Mouse (Mus musculus): ENCODE measurements around the gene A930017K11Rik.

Gene A930017K11Rik

GRCm38 (mm10) chr17:25922120-25922519, 30.2 kb downstream of the A930017K11Rik start:
- DNase-seq = no peak

GRCm38 (mm10) chr17:25919786-25920642, 32.4 kb downstream of the A930017K11Rik start:
- peak; percentile 100 for DNase-seq

GRCm38 (mm10) chr17:25919144-25919785, 33.1 kb downstream of the A930017K11Rik start, which contains the start of gene Rab40c:
Gene Rab40c (minus strand): TSS chr17:25919727.
- DNase-seq = peak; percentile 60 to 69

GRCm38 (mm10) chr17:25918037-25918750, 34.2 kb downstream of the A930017K11Rik start:
- DNase-seq = no peak

GRCm38 (mm10) chr17:25916931-25917647, 35.3 kb downstream of the A930017K11Rik start:
- DNase-seq = no peak

DNA sequence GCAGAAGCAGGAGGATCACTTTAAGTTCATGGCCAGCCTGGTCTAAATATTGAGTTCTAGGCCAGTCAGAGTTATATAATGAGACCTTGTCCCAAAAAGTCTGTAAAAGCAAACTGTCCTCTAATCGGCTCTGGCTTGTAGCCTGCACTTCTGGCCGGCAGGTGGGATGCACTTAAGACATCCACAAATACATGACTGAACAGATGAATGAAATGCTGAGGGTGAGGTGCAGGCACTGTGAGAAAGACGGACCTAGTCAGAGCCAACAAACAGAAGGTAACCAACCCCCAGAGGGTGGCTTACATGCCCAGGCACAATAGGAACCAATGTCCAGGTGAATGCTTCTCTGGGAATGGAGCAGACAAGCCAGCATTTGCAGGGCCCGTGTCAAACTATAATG, 38.1 kb downstream of the A930017K11Rik start:
- no peak for DNase-seq

DNA sequence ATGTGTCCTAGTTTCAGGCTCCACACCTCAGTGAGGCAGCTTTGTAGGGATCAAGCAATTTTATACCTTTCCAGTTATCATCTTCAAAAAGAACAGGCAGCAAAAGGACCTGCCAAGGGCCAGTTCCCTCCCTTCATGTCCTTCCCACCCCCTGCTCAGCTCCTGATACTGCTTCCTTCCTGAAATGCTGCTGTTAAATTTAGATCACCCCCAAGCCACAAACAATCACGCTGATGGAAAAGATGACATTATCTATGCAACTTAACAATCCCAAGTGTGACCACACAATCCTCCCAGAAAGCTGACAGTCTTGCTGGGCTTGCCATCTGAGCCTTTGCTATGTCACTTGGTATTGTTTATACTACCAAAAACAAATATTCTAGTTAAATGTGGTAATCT, 38.5 kb downstream of the A930017K11Rik start:
- DNase-seq = peak in 1 of 2 experiments; percentile 10

DNA sequence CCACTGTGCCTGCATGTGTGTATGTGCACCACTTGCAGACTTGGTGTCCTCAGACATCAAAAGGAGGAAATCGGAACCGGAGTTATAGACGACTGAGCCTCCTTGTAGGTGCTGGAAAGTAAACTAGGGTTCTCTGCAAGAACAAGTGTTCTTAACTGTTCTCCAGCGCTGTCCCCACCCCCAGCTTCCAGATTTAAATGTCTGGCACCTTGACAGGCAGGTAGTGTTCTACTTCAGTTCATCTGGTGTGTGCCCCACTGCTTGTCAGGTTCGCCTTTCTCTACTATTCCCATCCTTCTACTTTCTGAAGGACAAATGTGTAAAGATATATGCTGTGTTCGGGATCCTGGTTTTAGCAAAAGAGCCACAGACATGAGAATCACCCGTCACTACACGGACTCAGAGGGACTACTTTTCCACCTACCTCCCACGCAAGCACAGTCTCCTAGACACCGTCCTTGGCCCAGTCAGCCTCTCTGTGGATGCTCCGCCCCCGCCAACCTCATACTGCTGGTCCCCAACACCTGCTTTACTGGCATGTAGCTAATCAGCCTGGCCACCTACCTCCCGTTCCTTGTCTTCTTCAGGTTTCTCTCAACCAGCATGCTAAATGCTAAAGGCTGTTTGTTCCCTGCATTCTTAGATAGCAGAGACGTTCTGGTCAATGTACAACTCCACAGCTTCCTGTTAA, 39.0 kb downstream of the A930017K11Rik start:
- no peak for DNase-seq

DNA sequence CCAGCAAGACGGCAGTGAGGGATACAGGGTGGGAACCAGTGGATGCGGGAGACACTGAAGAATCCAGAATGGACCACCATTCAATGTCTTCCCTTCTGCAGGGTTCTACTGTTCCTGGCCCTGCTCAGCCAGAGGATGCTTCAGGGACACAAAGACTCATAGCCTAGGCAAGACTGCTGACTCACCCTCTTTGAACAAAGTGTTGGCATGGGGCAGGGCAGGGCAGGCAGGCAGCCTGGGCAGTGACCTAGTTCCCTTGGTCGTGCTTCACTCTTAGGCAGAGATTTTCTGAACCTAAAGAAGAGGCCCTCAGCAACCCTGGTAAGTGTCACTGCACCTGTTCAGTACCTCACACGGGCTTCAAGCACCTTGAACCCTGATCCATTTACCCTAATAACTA, 40.5 kb downstream of the A930017K11Rik start:
- DNase-seq = no peak

DNA sequence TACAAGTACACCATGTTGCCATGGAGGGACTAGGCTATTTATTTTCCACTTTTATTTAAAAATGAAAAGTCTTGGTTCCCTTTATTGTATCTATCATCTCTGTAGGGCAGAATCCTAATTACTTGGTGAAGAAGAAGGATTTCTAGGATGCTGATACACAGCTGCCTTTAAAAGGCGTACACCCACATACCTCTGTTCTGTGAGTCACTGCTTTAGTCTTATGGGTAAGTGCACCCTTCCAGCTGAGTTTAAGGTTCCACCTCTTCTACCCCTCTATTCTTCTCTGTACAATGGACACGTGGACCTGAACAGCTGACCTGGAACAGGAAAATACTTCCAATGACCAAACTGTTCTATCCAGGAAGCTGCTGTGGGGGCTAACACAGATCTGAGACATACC, 44.7 kb downstream of the A930017K11Rik start:
- no peak for DNase-seq

DNA sequence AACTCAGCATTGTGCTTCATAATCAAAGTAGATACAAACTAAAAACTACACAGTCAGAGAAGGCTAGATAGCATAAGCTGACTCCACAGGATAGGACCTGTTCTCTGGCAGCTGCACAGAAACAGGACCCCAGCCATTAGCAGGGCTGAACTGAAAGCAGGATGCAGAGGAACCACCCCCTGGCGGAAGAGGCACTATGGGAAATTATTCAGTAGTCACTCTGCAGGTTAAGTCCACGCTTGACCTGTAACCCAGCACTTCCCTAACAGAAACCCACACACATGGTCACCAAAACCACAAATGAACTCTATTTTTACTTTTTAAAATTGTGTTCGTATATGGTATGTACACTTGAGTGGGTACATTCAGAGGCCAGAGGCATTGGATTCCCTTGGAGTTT, 49.3 kb downstream of the A930017K11Rik start:
- DNase-seq = no peak

GRCm38 (mm10) chr17:25900193-25900592, 52.2 kb downstream of the A930017K11Rik start:
- DNase-seq = no peak
